Mouse (Mus musculus): ENCODE data around the gene Cdhr2. TPM values are rescaled to one million over a fixed set of nuclear protein-coding genes. Genes with fewer than 3 reads are reported as not detected.

Cdhr2 gene
- polyA plus RNA-seq, 1 experiment from 2014 or later, result 0.29 TPM

GRCm38 (mm10) chr13:54767012-54767411 lies 65.8 kb downstream of the Cdhr2 start:
- H3K4me3 ChIP-seq, result peak overlapping the region; percentile 54; the same call in 1 of the 2 replicates
- peaks cover 22% of the 10 kb centered on the region for H3K4me1 ChIP-seq
- H3K27me3 ChIP-seq, result peaks cover 23% of the 10 kb centered on the region
- no peak overlapping the region for H3K9ac ChIP-seq (replicated peaks)
- H3K36me3 ChIP-seq, result no peaks in the 10 kb centered on the region
- 75% methylated on average over 4 of the region's 4 CpGs for WGBS
- H3K9me3 ChIP-seq, result no peaks in the 10 kb centered on the region
- H3K27ac ChIP-seq (replicated peaks), result no peak overlapping the region
- ATAC-seq (replicated peaks), result no peak
- H3K4me2 ChIP-seq (replicated peaks), result peak overlapping the region; percentile 91

DNA sequence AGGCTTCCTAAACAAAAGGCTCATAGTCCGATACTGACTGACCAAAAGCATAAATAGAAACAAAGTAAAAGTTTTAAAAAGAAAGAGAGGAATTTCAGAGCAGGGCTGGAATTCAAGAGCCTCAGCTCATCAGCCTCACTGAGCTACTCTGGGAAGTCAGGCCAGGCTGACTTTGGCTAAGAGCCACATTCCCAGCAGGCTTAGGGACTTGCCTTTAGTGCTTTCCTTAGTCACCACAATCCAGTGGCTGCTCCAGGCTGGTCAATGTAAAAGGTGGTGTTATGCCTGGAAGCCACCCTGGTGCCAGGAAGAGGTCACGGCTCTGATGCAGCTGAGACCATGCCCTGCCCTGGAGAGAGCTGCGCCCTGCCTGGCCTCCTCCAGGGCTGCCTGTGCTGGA lies 79.3 kb downstream of the Cdhr2 start:
- peaks cover 6% of the 10 kb centered on the region for H3K4me1 ChIP-seq
- H3K9me3 ChIP-seq, result no peaks in the 10 kb centered on the region
- no peak for ATAC-seq (replicated peaks)
- H3K36me3 ChIP-seq, result no peaks in the 10 kb centered on the region
- H3K4me2 ChIP-seq (replicated peaks), result no peak overlapping the region
- 70% methylated on average over 3 of the region's 3 CpGs for WGBS
- no peak overlapping the region for H3K27ac ChIP-seq (replicated peaks)
- H3K4me3 ChIP-seq, result no peak overlapping the region
- H3K27me3 ChIP-seq, result no peaks in the 10 kb centered on the region
- H3K9ac ChIP-seq (replicated peaks), result no peak overlapping the region

GRCm38 (mm10) chr13:54781086-54781485 lies 79.8 kb downstream of the Cdhr2 start:
- Histone ChIP-seq H3K36me3 (no peaks in the 10 kb centered on the region), H3K4me2 (replicated peaks) (no peak overlapping the region), H3K4me1 (peaks cover 6% of the 10 kb centered on the region), H3K9me3 (no peaks in the 10 kb centered on the region), H3K4me3 (no peak overlapping the region), H3K27me3 (no peaks in the 10 kb centered on the region), H3K9ac (replicated peaks) (no peak overlapping the region), H3K27ac (replicated peaks) (no peak overlapping the region)
- ATAC-seq (replicated peaks), result no peak
- 83% methylated on average over 3 of the region's 3 CpGs for WGBS

- H3K4me2 ChIP-seq (replicated peaks), result no peak overlapping the region
- WGBS, result 32% methylated on average over 2 of the region's 2 CpGs
Measured at GRCm38 (mm10) chr13:54783235-54783634, 82.0 kb downstream of the Cdhr2 start.

GRCm38 (mm10) chr13:54783698-54784097 lies 82.4 kb downstream of the Cdhr2 start, which contains the start of gene Eif4e1b:
Eif4e1b (plus strand) TSS chr13:54783998.
- Histone ChIP-seq H3K9ac (replicated peaks) (no peak within 1 kb of the TSS), H3K4me1 (peaks cover 6% of the 10 kb centered on the region), H3K9me3 (no peaks in the 10 kb centered on the region), H3K4me3 (no peak within 1 kb of the TSS), H3K4me2 (replicated peaks) (no peak within 1 kb of the TSS), H3K36me3 (no peaks in the 10 kb centered on the region), H3K27ac (replicated peaks) (no peak within 1 kb of the TSS), H3K27me3 (no peaks in the 10 kb centered on the region)
- WGBS, result 88% methylated on average over 4 of the region's 4 CpGs
- no peak for ATAC-seq (replicated peaks)

More at GRCm38 (mm10) chr13:54783235-54783634, 82.0 kb downstream of the Cdhr2 start:
- H3K9me3 ChIP-seq, result no peaks in the 10 kb centered on the region
- H3K4me3 ChIP-seq, result no peak overlapping the region
- H3K27ac ChIP-seq (replicated peaks), result no peak overlapping the region
- H3K4me1 ChIP-seq, result peaks cover 6% of the 10 kb centered on the region
- H3K27me3 ChIP-seq, result no peaks in the 10 kb centered on the region
- ATAC-seq (replicated peaks), result no peak
- H3K36me3 ChIP-seq, result no peaks in the 10 kb centered on the region
- no peak overlapping the region for H3K9ac ChIP-seq (replicated peaks)

Other genes starting within 250 kb of the Cdhr2 start
- gene Thoc3, start 232.6 kb upstream of the Cdhr2 start, polyA plus RNA-seq (2015; fragmentation: Nextera tagmentation; extraction: Ambion mirVana), result 93.8 and 99.1 TPM in 2 replicates
- gene Simc1, start 197.7 kb upstream of the Cdhr2 start, polyA plus RNA-seq (2015; fragmentation: Nextera tagmentation; extraction: Ambion mirVana), result 24.1 and 25.7 TPM in 2 replicates
- 287 and 293 TPM in 2 replicates for gene 4833439L19Rik, start 136.0 kb upstream of the Cdhr2 start, polyA plus RNA-seq (2015; fragmentation: Nextera tagmentation; extraction: Ambion mirVana)
- gene Arl10, start 126.4 kb upstream of the Cdhr2 start, polyA plus RNA-seq (2015; fragmentation: Nextera tagmentation; extraction: Ambion mirVana), result 81.8 and 87.6 TPM in 2 replicates
- gene Nop16, start 111.4 kb upstream of the Cdhr2 start, polyA plus RNA-seq (2015; fragmentation: Nextera tagmentation; extraction: Ambion mirVana), result 57.8 and 61.8 TPM in 2 replicates
- gene Higd2a, start 111.3 kb upstream of the Cdhr2 start, polyA plus RNA-seq (2015; fragmentation: Nextera tagmentation; extraction: Ambion mirVana), result 211 and 216 TPM in 2 replicates
- gene Cltb, start 90.1 kb upstream of the Cdhr2 start, polyA plus RNA-seq (2015; fragmentation: Nextera tagmentation; extraction: Ambion mirVana), result 119 and 125 TPM in 2 replicates
- gene Faf2, start 79.7 kb upstream of the Cdhr2 start, polyA plus RNA-seq (2015; fragmentation: Nextera tagmentation; extraction: Ambion mirVana), result 63.9 and 64.9 TPM in 2 replicates
- gene Rnf44, start 7.6 kb upstream of the Cdhr2 start, polyA plus RNA-seq (2015; fragmentation: Nextera tagmentation; extraction: Ambion mirVana), result 94.0 and 120 TPM in 2 replicates
- 15.6 and 22.5 TPM in 2 replicates for gene Gprin1, start 48.4 kb downstream of the Cdhr2 start, polyA plus RNA-seq (2015; fragmentation: Nextera tagmentation; extraction: Ambion mirVana)
- gene Sncb, start 65.1 kb downstream of the Cdhr2 start, polyA plus RNA-seq (2015; fragmentation: Nextera tagmentation; extraction: Ambion mirVana), result 23.3 and 25.0 TPM in 2 replicates
- not detected in 2 replicates for gene Eif4e1b, start 82.5 kb downstream of the Cdhr2 start, polyA plus RNA-seq (2015; fragmentation: Nextera tagmentation; extraction: Ambion mirVana)
- 20.5 and 22.9 TPM in 2 replicates for gene Tspan17, start 87.9 kb downstream of the Cdhr2 start, polyA plus RNA-seq (2015; fragmentation: Nextera tagmentation; extraction: Ambion mirVana)
- 16.6 and 16.9 TPM in 2 replicates for gene Unc5a, start 247.9 kb downstream of the Cdhr2 start, polyA plus RNA-seq (2015; fragmentation: Nextera tagmentation; extraction: Ambion mirVana)